Mouse (Mus musculus): Measurements from ENCODE around the gene Gm4131. TPM values are rescaled to one million over a fixed set of nuclear protein-coding genes. Genes with fewer than 3 reads are reported as not detected.
"Not testable (repeated sequence)": the region's sequence is repeated elsewhere in the genome, so short reads cannot be mapped to it uniquely, and the experiment has no call there.

Gm4131 gene
- not detected for total RNA-seq (2021)
- long read RNA-seq, experiment 1 = 0 reads
- long read RNA-seq, experiment 2 = 0 reads

- DNase-seq; intact Hi-C loops (cut with DNase I): not testable (repeated sequence)
Measured at GRCm38 (mm10) chr14:62566821-62567220, at the start of gene Gm4131. Gene Gm4131, minus strand, starts transcription at chr14:62566921.

DNA sequence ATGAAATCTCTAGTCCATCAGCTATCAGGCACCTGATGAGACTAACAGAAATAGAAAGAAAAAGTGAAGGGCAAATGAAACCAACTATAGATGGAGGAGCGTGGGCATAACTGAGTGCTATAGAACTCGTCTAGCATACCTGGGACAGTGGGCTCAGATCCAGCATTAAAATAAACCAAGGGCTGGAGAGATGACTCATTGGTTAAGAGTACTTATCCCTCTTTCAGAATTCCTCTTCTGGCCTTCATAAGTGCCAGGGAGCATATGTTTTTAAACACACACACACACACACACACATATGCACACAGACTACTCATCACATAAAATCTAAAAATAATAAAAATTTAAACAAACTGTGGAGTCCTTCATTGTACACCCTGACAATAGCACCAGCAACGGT, 43.2 kb upstream of the Gm4131 start:
- intact Hi-C loops (cut with DNase I) = loop anchor here (5.0 kb wide), 1 partner anchor 113 kb away; no protein-coding TSS in a partner anchor
- DNase-seq = no peak

- DNase-seq = no peak
- intact Hi-C loops (cut with DNase I) = loop anchor here (5.0 kb wide), 1 partner anchor 110 kb away; no protein-coding TSS in a partner anchor
Measured at GRCm38 (mm10) chr14:62607791-62608196, 41.1 kb upstream of the Gm4131 start.

DNA sequence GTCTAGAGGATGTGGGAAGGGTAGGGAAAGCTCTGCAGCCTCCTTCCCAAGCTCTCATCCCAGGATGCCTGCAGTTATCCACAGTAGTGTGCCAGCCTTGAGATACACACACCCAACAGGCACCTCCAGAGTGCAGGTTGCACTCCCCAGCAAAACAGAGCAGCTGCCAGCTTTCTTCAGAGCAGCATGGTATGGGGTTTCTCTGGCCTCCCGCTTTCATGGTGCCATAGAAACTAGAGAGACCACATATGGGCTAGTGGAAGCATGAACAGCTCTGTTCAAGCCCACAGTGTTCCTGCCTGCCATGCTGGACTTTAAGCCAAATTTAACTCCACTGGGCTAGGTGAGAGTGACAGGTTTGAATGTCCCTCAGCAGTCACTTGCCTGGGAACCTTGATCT, 36.1 kb upstream of the Gm4131 start:
- no peak for DNase-seq
- intact Hi-C loops (cut with DNase I) = no loop called here

DNA sequence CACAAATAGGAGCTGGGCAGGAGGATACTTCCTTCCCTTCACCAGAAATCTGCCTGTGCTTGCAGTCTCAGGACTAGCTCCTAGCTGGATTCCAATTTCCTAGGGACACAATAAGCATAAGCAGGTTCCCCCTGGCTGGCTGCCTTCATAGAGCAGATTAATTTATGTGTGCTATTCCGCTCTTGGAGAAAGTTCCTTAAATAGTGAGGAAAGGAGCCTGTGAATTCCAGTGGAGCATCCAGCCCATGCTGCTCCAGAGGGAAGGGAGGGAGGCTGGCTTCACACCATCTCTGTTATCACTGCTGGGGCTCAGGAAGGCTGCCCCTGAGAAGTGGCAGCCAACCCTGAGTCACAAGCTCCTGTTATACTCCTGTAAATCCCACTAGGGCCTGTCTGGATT, 35.5 kb upstream of the Gm4131 start:
- intact Hi-C loops (cut with DNase I) = no loop called here
- no peak for DNase-seq

- intact Hi-C loops (cut with DNase I) = no loop called here
- DNase-seq = no peak
Measured at GRCm38 (mm10) chr14:62600109-62600522, 33.4 kb upstream of the Gm4131 start.

DNA sequence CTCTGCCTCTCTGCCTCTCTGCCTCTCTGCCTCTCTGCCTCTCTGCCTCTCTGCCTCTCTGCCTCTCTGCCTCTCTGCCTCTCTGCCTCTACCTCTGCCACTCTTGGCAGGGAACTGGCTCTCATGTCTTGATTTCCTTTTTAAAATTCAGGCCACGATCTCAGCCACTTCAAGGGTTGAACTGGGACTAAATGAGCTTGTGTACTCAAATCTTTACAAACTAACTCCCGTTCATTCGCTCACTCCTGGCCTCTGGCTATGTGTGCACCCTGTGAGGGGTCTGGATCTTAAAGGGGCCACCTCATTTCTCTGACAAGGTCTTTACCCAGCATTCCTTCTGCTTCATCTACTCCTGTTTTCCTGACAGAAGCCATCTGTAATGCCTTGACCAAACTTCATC, 18.6 kb upstream of the Gm4131 start:
- no peak for DNase-seq
- intact Hi-C loops (cut with DNase I) = no loop called here

DNA sequence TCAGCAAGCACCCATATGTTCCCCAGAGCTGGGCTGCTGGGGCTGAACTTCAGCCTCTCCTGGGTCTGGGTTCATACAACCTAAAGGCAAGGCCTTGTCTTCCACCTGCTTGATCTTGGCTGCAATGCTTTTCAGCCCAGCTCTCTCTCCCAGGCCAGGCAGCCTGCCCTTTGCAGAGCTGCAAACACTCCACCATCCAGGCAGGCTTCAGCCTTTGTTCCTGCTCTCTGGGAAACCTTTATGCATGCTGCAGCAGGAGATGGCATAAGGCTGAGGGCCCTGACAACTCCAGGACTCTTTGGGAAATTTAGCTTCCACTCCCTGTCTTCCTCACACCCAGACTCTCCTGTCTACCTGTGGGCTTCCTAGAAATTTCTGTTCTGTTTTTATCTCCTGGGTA, 17.9 kb upstream of the Gm4131 start:
- DNase-seq = no peak
- intact Hi-C loops (cut with DNase I) = no loop called here

DNA sequence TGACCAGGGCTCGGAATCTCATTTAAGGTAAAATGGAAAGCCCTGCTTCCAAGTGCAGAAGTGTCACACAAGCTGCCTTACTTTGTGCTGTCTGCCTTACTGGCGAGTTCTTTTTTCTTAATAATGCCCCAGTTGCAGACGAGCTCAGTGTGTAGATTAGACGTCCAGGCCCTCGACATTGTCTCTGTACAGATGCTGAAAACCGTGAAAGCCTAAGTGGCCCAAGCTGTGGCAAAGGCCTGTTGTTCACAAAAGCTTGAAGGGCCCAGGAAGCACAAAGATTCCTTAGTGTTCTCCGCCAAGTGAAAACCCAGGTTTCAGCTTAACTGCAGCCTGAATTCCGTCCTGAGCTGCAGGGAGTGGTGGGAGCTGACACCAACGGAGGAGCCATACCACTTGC, 15.0 kb upstream of the Gm4131 start:
- DNase-seq = no peak
- intact Hi-C loops (cut with DNase I) = no loop called here

DNA sequence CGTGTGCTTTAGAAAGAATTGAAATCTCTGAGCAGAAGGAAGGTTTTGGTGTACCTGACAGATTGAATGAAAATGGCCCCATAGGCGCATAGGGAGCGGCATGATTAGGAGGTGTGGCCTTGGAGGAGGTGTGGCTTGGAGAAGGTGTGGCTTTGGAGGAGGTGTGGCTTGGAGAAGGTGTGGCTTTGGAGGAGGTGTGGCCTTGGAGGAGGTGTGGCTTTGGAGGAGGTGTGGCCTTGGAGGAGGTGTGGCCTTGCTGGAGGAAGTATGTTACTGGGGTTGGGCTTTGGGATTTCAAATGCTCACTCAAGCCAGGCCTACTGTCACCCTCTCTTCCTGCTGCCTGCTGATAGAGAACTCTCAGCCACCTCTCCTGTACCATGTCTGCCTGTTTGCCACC, 14.2 kb upstream of the Gm4131 start:
- intact Hi-C loops (cut with DNase I) = no loop called here
- DNase-seq = no peak

DNA sequence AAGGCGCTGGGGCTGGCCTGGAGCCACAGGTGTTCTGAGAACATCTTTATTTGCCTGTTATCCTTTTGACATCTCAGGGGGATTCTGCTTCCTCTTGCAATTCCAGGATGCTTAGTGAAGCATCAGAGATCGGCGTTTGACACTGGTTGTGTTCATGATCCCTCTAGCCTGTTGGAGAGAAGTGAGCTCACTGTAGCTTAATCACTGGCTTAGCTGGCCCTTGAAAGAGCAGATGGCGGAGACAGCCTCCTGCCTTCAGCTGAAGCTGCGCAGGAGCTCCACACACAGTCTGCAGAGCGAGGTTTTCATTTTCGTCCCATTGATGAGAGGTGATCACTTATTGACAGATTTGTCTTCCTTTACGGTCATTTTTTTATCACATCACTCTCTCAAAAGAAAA, 9.1 kb upstream of the Gm4131 start:
- intact Hi-C loops (cut with DNase I) = no loop called here
- DNase-seq = no peak

GRCm38 (mm10) chr14:62574906-62575305, 8.2 kb upstream of the Gm4131 start:
- intact Hi-C loops (cut with DNase I) = no loop called here
- no peak for DNase-seq

DNA sequence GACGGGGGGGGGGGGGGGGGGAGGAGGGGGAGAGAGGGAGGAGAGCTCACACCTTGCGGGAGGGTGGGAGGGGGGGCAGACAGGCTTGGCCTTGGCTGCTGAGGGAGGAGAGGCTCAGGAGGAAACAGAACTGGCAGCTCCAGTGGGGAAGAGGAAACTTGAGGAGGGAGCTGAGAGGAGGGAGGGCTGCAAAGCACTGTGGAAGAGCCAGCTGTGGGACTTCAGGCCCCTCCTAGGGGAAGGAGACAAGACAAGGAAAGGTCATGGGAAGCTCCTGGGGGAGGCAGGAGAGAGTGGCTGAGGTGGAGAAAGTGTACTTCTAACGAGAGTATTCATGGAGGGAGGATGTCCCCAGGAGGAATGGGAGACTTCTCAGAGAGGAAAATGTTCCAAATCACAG, 6.7 kb upstream of the Gm4131 start:
- intact Hi-C loops (cut with DNase I) = no loop called here
- no peak for DNase-seq

DNA sequence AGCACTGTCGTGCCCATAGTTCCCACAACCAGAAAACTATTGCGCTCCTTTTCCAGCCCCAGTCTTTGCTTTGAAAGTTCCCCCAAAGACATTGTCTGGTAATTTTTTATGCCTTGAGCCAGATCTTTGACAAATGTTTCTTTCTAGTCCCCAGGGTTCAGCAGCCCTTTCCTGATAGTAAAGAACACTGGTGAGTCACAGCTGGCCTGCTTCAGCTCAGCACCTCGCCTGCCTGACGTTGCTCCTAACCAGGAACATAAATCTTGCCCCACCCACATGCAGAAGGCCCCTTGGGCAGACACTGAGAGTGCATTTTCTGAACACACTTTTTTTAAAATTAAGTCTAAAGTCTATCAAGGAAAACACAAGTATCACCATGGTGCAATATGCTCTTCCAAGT, 3.6 kb upstream of the Gm4131 start:
- DNase-seq = no peak
- intact Hi-C loops (cut with DNase I) = no loop called here

DNA sequence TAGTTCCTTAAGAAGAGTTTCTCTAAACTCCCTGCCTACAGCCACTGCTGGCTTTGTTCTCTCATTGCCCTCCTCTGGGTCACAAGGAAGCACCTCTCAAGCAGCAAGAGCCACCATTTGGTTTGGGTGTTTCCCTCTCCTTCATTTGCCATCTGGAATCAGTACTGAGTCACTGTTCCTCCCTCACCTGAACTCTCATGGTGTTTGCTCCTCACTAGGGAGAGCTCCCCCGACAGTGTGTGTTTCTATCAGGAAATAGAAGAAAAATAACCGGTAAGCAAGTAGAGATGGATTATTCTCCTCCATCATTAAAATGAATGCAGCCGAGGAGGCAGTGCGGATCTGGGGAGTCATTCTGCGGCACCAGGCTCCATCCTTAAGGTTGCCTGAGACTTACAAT, 2.7 kb upstream of the Gm4131 start:
- DNase-seq = no peak
- intact Hi-C loops (cut with DNase I) = no loop called here

DNA sequence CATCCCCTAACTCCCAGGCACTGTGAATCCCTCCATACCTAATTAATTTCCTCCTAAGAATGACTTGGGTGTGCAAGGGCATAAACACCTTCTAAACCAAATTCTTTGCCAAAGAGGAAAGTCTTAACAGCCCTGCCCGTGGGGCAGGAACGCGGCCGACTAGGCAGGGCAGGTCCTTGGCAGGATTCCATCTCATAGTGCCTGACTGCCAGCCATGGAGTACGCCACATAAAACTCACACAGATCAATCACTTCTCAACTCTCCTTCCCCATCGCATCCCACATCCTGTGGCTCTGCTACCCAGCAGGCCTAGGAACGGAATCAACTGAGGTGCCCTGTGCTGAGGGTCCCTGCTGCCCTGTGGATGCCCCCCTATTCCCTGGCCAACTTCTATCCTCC, 3.0 kb downstream of the Gm4131 start:
- DNase-seq = no peak
- intact Hi-C loops (cut with DNase I) = no loop called here

DNA sequence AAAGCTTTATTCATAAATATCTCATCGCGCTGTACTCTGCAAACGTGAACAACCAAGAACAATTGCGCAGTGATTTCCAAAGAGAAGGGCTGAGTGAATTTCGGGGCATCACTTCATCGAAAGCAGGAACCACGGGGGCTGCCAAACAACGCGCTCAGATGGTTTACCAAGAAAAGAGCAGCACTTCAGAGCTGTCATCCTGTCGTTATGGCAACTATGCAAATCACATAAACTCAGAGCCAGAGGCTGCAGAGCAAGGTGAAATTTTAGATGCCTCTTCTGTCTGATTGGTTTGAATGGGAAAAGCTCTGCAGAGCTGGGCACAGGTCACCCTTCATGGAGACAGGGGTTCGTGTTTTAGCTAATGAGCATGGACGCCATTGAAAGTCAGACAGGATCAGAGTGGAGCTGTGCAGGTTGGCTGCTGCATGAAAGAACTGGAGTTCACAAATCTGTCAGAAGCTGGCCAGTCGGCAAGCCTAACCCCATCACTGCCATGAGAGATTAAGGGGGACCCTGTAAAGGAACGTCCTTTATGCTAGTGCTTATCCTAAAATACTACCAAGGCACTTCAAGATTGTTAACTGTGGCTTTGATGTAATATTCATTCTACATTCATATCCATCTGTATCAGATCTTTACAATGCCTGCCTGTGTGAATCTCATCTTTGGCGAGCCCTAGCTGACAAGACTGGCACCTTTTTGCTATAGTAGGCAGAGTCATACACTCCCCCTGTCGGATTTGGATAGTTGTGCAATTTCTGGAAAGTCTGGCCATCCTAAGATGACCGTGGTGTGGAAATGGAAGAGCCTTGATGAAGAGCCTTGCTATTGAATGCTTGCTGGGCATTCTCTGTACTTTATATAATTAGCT, 4.6 kb downstream of the Gm4131 start:
- no peak for DNase-seq

DNA sequence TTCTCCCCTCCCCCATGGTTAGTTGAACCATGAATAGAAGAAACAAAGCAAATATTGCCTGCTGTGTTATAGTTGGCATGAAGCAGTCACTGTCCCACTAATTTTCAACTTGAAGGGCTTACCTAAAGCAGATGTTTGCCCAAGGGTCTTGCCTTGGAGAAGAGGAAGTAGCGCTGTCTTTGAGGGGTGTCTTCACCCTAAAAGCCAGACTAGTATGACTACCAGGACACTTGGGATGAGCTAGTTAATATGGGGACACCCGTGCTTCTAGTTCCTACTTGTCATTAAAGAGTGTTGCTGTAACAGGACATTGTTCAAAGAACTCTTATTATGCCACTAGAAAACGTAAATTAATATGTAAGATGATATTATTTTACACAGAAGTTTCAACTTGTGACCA, 9.6 kb downstream of the Gm4131 start:
- DNase-seq = no peak
- intact Hi-C loops (cut with DNase I) = loop anchor here (5.0 kb wide), 2 partner anchors 65 to 420 kb away; no protein-coding TSS in a partner anchor

More for the DNA sequence above, 4.6 kb downstream of the Gm4131 start:
- intact Hi-C loops (cut with DNase I) = no loop called here

DNA sequence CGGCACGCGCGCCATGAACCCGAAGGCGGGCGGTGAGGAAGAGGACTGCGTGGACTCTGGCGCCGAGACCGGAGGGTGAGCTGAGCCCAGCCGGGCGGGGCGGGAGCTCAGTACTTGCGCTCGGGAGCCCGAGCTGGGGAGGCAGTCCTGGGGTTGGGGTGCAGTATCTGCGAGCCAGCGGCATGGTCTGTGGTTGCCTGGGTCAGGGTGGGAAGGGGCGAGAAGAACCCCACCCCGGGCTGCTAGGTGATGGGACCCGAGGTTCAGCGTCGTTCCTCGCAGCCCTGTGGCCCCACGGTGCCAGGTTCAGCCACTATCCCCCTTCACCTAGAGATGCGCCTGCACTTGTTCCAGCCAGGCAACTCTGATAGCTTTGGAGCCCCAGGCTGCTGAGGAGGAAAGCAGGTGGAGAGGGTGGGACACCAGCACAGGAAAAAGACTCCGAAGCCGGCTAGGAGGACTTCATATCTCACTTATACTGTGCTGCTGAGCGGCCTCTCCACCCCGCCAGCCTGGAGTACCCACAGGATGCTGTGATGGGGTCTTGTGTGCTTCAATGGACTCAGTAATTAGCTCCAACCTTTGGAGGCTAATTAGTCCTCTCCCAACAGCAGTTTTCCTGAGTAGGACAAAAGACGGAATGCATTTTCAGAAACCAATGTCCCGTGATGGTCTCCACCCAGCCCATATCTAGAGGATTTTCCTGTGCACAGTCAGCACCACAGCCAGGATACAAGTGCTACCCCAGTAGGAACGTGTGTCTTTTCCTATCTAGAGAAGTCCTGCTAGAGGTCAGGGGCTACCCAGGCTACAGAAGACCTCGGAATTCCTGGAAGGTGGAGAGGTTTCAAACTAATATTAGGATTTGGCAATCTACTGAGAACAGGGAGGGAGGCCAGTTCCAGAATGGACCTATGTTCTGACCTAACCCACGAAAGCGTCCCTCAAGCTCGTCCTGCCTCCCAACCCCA, 10.6 kb downstream of the Gm4131 start:
- peak in 1 of 2 experiments; percentile 13 for DNase-seq
- intact Hi-C loops (cut with DNase I) = loop anchor here (5.0 kb wide), 2 partner anchors 64 to 421 kb away; no protein-coding TSS in a partner anchor

DNA sequence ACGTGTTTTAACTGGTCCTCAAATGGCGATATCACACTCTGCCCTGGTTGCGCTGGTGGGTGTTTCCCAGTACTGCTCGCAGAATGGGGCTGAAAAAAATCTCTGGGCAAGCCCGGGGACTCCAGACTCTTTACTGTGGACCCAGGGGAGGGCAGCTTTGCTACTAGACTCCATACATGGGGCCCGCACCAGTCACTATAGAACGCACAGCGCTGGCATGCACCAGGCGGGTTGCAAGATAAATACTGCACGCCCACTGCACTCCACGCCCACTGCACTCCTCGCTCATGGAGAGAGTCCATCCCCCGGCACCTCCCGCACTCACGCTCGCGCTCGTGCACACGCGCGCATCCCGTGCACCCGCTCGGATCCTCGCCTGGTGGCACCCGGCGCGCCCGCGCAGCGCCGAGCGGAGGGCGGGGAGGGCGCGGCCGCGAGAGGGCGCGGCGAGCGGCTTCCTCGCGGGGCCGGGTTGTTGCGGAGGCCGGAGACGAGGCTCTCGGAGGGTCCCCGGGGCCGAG, 11.4 kb downstream of the Gm4131 start, which contains the start of gene Fam124a:
Gene Fam124a (plus strand): TSS at position 429 of the 521 bp plus-strand sequence.
- intact Hi-C loops (cut with DNase I) = loop anchor here (5.0 kb wide), 2 partner anchors 63 to 422 kb away; no protein-coding TSS in a partner anchor
- DNase-seq = peak; percentile 44 to 50

- no peak for DNase-seq
- intact Hi-C loops (cut with DNase I) = no loop called here
Measured at GRCm38 (mm10) chr14:62553786-62554185, 12.9 kb downstream of the Gm4131 start.
